Mouse (Mus musculus) liver, embryonic 11.5 days (tissue): ENCODE data around the gene Tardbp. TPM values are rescaled to one million over a fixed set of nuclear protein-coding genes. Genes with fewer than 3 reads are reported as not detected.

Source experiments
- ATAC-seq: fragments of 200-750 bp; cut with Nextera tagmentation; replicated peaks from 2 replicates; pipeline ENCODE4 v1.8.0; 2017; ENCODE audit warnings: moderate number of reproducible peaks, mild to moderate bottlenecking, moderate TSS enrichment, moderate library complexity; ENCODE audit not compliant: low FRiP score
- DNase-seq: peaks from one replicate; pipeline ENCODE4 v3.0.0-alpha.2; 2017; ENCODE audit warnings: low spot score
- H3K27ac ChIP-seq: fragments of 300-500 bp; sonication (generic); 2 replicates; pipeline ENCODE4 v1.5.1; 2014; ENCODE audit warnings: mild to moderate bottlenecking, low read depth, low read length, control low read depth
- H3K27me3 ChIP-seq: fragments of 300-500 bp; sonication (generic); replicated peaks from 2 replicates; pipeline ENCODE4 v1.6.1; 2014; ENCODE audit warnings: low read length, mixed read lengths; ENCODE audit not compliant: control insufficient read depth, insufficient read depth
- H3K36me3 ChIP-seq: fragments of 300-500 bp; sonication (generic); 2 replicates; pipeline ENCODE4 v1.6.1; 2014; ENCODE audit warnings: mild to moderate bottlenecking, low read length, moderate library complexity, mixed read lengths; ENCODE audit not compliant: control insufficient read depth, insufficient read depth
- H3K4me1 ChIP-seq: fragments of 300-500 bp; sonication (generic); replicated peaks from 2 replicates; pipeline ENCODE4 v1.6.1; 2014; ENCODE audit warnings: low read length, mixed read lengths; ENCODE audit not compliant: control insufficient read depth, insufficient read depth
- H3K4me2 ChIP-seq: fragments of 300-500 bp; sonication (generic); 2 replicates; pipeline ENCODE4 v1.6.1; 2014; ENCODE audit warnings: mild to moderate bottlenecking, control low read depth, moderate library complexity
- H3K4me3 ChIP-seq: fragments of 300-500 bp; sonication (generic); 2 replicates; pipeline ENCODE4 v1.5.1; 2014; ENCODE audit warnings: low read depth, low read length, control low read depth
- H3K9ac ChIP-seq: fragments of 300-500 bp; sonication (generic); 2 replicates; pipeline ENCODE4 v1.6.1; 2014; ENCODE audit warnings: low read depth, low read length, control low read depth
- H3K9me3 ChIP-seq: fragments of 300-500 bp; sonication (generic); 2 replicates; pipeline ENCODE4 v1.6.1; 2016; ENCODE audit warnings: low read length, inconsistent platforms, mixed read lengths; ENCODE audit not compliant: control insufficient read depth
- WGBS: fragments of 180-500 bp; shearing (Covaris S2); extraction: QIAGEN DNeasy Blood & Tissue Kit; methylation state at CpG from one replicate; pipeline ENCODE4 v1.1.7; 2014; 5-methylcytosine and 5-hydroxymethylcytosine counted together
- polyA plus RNA-seq: library from polyadenylated mRNA; unstranded; fragments of >200 nt; fragmentation: Nextera tagmentation; extraction: Ambion mirVana; gene quantifications from 2 replicates; pipeline ENCODE4 v1.2.1, GENCODE M21; 2014

Gene Tardbp
- polyA plus RNA-seq, 1 experiment from 2014 or later: 226 TPM

DNA sequence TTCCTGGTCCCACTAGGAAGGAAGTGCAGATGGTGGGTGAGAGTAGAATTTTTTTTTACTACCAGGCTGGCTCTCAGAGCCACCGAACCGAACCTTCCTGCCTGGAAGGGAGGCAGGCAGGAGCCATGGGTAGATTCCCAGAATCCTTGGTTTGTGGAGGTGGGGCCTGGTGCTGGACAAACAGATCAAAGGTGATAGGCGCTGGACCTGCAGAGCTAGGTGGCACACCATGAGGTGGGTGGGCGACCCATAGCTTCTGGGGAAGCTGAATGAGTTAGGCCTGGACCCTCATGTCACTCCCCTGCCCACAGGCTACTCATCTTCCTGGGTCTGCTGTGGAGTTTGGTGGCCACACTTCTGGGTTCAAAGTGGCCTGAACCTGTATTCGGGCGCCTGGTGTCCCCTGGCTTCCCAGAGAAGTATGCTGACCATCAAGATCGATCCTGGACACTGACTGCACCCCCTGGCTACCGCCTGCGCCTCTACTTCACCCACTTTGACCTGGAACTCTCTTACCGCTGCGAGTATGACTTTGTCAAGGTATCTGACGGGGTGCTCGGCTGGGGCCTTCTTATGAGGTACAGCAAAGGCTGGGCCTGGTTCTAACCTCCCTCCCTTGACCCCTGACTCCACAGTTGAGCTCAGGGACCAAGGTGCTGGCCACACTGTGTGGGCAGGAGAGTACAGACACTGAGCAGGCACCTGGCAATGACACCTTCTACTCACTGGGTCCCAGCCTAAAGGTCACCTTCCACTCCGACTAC is 24.3 kb downstream of the Tardbp start, which contains the start of gene Masp2:
Gene Masp2 (plus strand): TSS at position 198 of the 764 bp plus-strand sequence.
- Histone ChIP-seq H3K27ac (no peak within 1 kb of the TSS), H3K27me3 (no peaks in the 10 kb centered on the region), H3K9me3 (peaks cover 2% of the 10 kb centered on the region; the same call in 1 of the 2 replicates), H3K4me1 (no peaks in the 10 kb centered on the region; the same call in 1 of the 2 replicates), H3K36me3 (peaks cover 8% of the 10 kb centered on the region), H3K9ac (no peak within 1 kb of the TSS), H3K4me3 (no peak within 1 kb of the TSS), H3K4me2 (0 out of 2 replicates have a peak within 1 kb of the TSS, but pooled peaks have one; percentile 8)
- 81% methylated on average over 14 of the region's 14 CpGs for WGBS
- DNase-seq (no peak), ATAC-seq (no peak)

GRCm38 (mm10) chr4:148601871-148602270 is 24.9 kb downstream of the Tardbp start:
- no peaks in the 10 kb centered on the region for H3K27me3 ChIP-seq
- peaks cover 2% of the 10 kb centered on the region; the same call in 1 of the 2 replicates for H3K9me3 ChIP-seq
- no peak overlapping the region for H3K9ac ChIP-seq
- DNase-seq (no peak), ATAC-seq (no peak)
- no peak overlapping the region for H3K4me2 ChIP-seq
- WGBS: 58% methylated on average over 4 of the region's 4 CpGs
- H3K36me3 ChIP-seq: peaks cover 15% of the 10 kb centered on the region
- no peaks in the 10 kb centered on the region; the same call in 1 of the 2 replicates for H3K4me1 ChIP-seq
- H3K27ac ChIP-seq: no peak overlapping the region
- no peak overlapping the region for H3K4me3 ChIP-seq

GRCm38 (mm10) chr4:148600316-148600715 is 26.5 kb downstream of the Tardbp start:
- Histone ChIP-seq H3K4me1 (no peaks in the 10 kb centered on the region; the same call in 1 of the 2 replicates), H3K27me3 (no peaks in the 10 kb centered on the region), H3K9me3 (peaks cover 2% of the 10 kb centered on the region; the same call in 1 of the 2 replicates), H3K36me3 (peaks cover 31% of the 10 kb centered on the region), H3K9ac (no peak overlapping the region), H3K4me3 (no peak overlapping the region), H3K27ac (no peak overlapping the region), H3K4me2 (no peak overlapping the region)
- WGBS: 71% methylated on average over 4 of the region's 4 CpGs
- ATAC-seq: no peak
- DNase-seq: no peak

DNA sequence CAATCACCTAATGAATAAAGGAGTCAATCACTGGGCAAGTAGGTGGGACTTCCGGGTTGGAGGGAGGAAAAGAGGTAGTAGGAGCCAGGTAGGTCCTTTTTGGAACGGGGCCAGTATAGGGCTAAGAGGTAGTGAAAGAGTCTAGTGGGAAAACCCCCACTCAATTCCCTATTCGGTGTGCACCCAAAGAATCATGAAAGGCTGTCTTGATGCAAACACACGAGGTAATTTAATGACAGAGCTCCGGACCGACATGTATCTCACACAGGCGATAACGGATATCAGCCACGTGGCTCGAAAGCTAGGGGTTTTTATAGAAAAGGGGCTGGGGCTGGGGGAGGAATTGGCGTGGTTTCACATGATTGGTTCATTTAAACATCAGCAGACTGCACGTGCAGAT is 28.0 kb downstream of the Tardbp start:
- 92% methylated on average over 12 of the region's 12 CpGs for WGBS
- Histone ChIP-seq H3K9ac (no peak overlapping the region), H3K4me2 (no peak overlapping the region), H3K9me3 (peaks cover 2% of the 10 kb centered on the region; the same call in 1 of the 2 replicates), H3K27me3 (no peaks in the 10 kb centered on the region), H3K4me1 (no peaks in the 10 kb centered on the region; the same call in 1 of the 2 replicates), H3K36me3 (peaks cover 45% of the 10 kb centered on the region), H3K4me3 (no peak overlapping the region), H3K27ac (no peak overlapping the region)
- ATAC-seq: no peak
- no peak for DNase-seq

GRCm38 (mm10) chr4:148596731-148597130 is 30.1 kb downstream of the Tardbp start:
- Histone ChIP-seq H3K9ac (no peak overlapping the region), H3K27ac (no peak overlapping the region), H3K4me3 (no peak overlapping the region), H3K36me3 (peaks cover 53% of the 10 kb centered on the region), H3K9me3 (peaks cover 2% of the 10 kb centered on the region; the same call in 1 of the 2 replicates), H3K27me3 (no peaks in the 10 kb centered on the region), H3K4me2 (no peak overlapping the region), H3K4me1 (peaks cover 13% of the 10 kb centered on the region)
- WGBS: 97% methylated on average over 3 of the region's 3 CpGs
- DNase-seq: no peak
- ATAC-seq: no peak

DNA sequence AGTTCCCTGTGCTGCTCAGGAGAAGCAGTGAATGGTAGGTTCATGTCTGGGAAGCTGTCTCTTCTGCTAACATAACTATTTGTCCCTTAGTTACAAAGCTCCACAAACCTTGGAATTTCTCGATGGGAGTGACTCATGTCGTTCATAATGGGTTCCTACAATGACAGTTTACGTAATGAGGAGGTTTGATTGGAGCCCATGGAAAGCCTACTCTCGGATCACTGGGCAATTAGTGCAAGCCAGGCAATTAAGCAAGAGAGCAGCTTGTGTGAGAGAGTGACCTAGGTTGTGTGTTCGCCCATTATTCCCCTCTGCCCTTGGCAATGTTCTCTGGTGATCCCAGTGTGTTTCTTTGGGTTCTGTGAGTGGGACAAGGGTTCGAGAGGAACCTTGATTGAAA is 30.9 kb downstream of the Tardbp start:
- 93% methylated on average over 6 of the region's 6 CpGs for WGBS
- Histone ChIP-seq H3K27me3 (no peaks in the 10 kb centered on the region), H3K9ac (no peak overlapping the region), H3K9me3 (peaks cover 2% of the 10 kb centered on the region; the same call in 1 of the 2 replicates), H3K27ac (no peak overlapping the region), H3K4me2 (no peak overlapping the region), H3K36me3 (peaks cover 53% of the 10 kb centered on the region), H3K4me3 (no peak overlapping the region), H3K4me1 (peaks cover 13% of the 10 kb centered on the region)
- ATAC-seq (no peak), DNase-seq (no peak)

- 98% methylated on average over 11 of the region's 11 CpGs for WGBS
- Histone ChIP-seq H3K36me3 (peaks cover 52% of the 10 kb centered on the region), H3K4me2 (0 out of 2 replicates have a peak overlapping the region, but pooled peaks have one; percentile 12)
These were observed 32.8 kb downstream of the Tardbp start for GRCm38 (mm10) chr4:148593996-148594395.

GRCm38 (mm10) chr4:148591637-148592380 is 35.0 kb downstream of the Tardbp start:
- peaks cover 22% of the 10 kb centered on the region for H3K4me1 ChIP-seq
- H3K9me3 ChIP-seq: no peaks in the 10 kb centered on the region
- peak overlapping the region; percentile 79 for H3K27ac ChIP-seq
- H3K9ac ChIP-seq: peak overlapping the region; percentile 94
- ATAC-seq (peak; percentile 38), DNase-seq (no peak)
- peak overlapping the region; percentile 96 for H3K4me3 ChIP-seq
- WGBS: under 1% methylated on average over 53 of the region's 53 CpGs
- H3K36me3 ChIP-seq: peaks cover 37% of the 10 kb centered on the region
- peak overlapping the region; percentile 90 for H3K4me2 ChIP-seq
- H3K27me3 ChIP-seq: no peaks in the 10 kb centered on the region

More at GRCm38 (mm10) chr4:148593996-148594395, 32.8 kb downstream of the Tardbp start:
- Histone ChIP-seq H3K4me3 (no peak overlapping the region), H3K4me1 (peaks cover 17% of the 10 kb centered on the region), H3K27me3 (no peaks in the 10 kb centered on the region), H3K27ac (no peak overlapping the region), H3K9ac (no peak overlapping the region), H3K9me3 (peaks cover 2% of the 10 kb centered on the region; the same call in 1 of the 2 replicates)
- ATAC-seq (no peak), DNase-seq (no peak)
